Mouse (Mus musculus) kidney, adult 2 months (tissue): ENCODE data around the gene Asb18.

ENCODE experiments used
- CTCF ChIP-seq: fragments of 200-500 bp; conservative IDR thresholded peaks from 2 replicates; pipeline ENCODE4 v1.5.1; 2011; ENCODE audit warnings: low read depth, mild to moderate bottlenecking, control low read depth, low read length, moderate library complexity, mixed read lengths; ENCODE audit not compliant: insufficient read depth, insufficient read length
- POLR2A ChIP-seq: fragments of 200-500 bp; IDR thresholded peaks from one replicate; pipeline ENCODE4 v1.6.1; 2011; ENCODE audit warnings: low read depth, low read length, control low read depth

DNA sequence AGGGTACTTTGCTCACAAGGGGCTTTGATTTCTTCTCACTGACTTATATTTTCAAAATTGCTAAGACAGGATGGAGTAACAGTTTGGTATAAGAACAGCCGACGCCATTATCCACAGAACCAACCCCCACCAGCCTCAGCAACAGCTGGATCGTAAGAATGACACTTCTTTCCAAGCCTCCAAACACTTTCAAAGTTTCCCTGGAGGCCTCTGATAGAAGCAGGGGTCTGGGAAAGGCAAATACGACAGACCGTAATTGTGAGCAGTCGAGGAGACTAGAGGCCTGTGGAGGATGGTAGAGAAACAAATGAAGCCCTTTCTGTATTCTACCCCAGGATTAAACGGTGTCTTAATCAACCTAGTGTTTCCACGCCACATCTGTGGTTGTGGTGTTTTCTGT is 42.6 kb downstream of the Asb18 start:
- TF ChIP-seq CTCF (no peak), POLR2A (no peak)
